Mouse (Mus musculus): ENCODE measurements around the gene Eif6.
"Not testable (repeated sequence)": the region's sequence is repeated elsewhere in the genome, so short reads cannot be mapped to it uniquely, and the experiment has no call there.

Eif6 gene

DNA sequence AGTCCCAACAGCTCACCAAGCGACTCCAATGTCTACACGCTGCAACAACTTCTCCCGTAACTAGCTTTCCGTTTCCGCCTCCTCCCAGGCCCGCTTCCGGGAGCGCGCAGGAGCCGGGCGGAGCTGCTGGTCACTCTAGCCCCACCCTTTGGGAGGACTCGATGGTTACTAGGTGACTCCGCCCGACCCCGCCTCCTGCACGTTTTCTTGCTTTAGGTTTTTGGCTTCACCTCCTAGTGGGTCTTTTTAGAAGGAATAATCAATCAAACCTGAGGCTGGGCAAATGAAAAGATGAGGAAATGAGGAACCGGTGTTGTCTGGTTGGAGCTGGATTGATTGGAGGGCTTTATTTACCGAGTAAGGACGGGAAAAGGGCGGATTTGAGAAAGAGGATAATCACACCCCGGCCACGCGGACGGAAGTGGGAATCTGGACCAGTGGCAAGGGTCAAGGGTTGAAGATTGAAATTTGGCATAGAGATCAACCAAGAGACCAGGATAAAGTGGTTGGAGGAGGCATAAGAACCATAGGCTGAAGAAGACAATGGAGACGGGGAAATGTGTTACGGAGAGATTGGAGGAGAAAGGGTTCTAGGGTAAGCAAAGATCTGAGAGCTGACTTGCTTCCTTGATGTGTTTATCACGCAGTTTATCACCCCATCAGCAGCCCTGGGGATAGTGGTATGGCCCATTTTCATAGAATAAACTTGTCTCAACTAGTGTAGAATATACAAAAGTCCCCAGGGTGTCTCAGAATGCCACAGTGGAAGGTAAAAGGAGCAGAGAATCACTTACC, at the start of gene Eif6:
TSS of gene Eif6 (minus strand) at position 296 of the 795 bp plus-strand sequence.
- peak; percentile 79 for DNase-seq

DNA sequence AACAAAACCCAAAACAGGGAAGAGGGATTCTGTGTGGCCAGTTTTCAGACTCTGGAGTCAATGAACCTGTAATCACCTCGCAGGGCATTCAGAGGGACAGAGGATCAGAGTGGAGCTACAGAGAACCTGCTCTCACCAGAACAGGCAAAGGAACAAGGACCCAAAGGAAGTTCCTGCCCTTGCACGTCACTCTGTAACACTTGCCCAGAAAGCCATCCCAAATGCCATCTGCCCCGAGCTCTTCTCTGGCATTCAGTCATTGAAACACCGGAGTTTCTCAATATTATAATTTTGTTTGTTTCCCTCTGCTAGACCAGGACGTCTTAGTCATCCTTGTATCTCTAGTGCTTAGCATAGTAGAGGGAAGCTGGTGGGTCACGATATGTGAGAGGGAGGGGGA, 46.9 kb upstream of the Eif6 start:
- DNase-seq: peak; percentile 27

DNA sequence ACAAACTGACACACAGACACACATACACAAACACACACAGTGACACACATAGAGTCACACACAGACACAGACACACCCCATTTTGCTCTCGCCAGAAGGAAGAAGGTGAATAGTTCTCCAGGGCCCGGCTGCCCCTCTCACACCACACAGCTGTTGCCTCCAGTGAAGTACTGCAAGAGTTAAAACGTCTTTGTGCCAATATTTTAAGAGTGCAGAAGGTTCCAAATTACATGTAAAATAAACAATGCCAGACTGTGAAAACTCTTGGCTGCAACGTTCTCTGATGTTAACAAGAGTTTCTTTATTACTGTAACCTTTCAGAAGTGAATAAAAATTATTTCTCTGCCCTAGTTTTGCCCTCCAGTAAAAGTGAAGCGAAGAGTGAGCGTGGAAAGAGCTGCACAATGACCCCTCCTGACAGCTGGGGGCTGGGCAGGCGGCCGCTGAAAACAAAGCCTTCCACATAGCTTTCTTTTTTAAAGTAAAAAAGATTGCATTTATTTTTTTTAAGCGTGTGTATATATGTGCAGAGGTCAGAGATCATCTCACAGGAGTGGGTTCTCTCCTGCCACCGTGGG, 46.3 kb upstream of the Eif6 start:
- no peak for DNase-seq

DNA sequence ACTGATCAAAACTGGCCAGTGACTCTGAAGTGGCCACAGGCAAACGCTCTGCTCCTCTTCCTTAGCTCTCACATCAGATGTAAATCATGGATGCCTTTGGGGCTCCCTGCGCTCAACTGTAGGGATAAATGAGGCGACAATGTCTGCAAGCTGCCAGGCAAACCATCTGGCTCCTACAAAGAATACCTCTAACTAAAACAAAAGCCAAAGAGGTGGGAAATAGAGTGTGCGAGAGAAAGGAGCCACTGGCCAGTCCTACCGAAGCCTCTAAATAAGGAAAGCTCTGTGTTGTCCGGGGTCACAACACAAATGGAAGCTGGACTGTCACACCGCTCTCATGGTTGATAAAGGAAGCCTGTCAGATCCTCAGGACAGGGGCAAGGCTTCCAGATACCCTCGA, 45.8 kb upstream of the Eif6 start:
- DNase-seq: peak; percentile 23

DNA sequence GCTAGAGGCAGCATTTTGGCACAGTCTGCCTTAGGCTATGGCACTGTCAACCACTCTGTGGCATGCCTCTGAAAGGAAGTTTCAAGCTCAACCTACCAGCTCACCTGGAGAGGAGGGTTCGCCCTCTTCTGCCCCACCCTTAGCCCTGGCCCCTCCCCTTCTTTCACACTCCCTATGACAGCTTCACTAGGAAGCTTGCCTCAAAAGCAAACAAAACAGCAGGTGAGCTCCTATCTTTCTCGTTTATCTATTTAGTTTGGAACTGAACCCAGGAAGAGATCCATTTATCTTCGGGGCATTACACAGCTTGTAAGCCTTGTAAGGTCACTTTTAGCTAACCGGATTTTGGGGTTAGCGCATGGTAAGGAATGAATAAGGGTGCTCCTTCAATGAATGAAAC, 43.0 kb upstream of the Eif6 start:
- no peak for DNase-seq

DNA sequence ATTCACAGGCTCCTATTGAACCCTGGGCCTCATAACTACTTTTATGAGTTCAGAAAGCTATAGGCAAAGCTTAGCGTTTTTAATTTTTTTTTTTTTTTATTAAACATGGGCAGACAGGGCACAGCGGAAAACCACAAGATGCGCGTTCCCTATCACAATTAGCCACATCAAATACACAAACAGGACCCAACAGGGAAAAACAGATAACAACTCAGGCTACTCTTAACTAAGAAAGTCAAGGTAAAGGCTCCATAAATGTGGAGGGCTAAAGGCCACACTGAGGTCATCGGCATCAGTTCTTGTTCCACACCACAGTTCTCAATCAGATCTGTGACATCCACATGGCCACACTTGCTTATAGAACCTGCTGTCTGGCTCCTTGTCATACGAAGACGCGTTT, 41.6 kb upstream of the Eif6 start:
- no peak for DNase-seq

DNA sequence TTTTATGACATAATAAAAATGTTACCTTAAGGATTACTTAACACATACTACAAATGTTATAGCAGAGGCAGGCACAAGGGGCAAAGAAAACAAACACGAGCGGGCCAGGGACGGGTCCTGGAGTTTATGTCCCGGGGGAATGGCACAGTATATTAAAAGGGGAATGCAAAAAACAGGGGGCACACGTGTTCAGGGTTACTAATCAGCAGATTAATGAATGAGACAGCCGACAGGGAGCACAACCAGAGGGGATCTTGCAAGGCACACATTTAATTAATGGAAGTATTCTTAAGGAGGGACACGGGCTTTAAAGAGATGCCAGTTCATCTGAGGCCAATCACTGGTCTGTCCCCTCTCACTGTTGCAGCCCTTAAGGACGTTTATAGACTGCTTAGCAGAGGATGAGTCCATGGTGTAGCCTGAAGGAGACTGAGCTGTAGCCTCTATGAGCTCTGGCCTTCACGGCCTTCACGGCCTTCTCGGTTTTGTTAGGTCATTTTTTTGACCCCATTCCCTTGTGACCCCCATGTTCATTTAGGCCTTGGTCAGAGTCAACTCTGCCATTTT, 36.7 kb upstream of the Eif6 start:
- DNase-seq: no peak

DNA sequence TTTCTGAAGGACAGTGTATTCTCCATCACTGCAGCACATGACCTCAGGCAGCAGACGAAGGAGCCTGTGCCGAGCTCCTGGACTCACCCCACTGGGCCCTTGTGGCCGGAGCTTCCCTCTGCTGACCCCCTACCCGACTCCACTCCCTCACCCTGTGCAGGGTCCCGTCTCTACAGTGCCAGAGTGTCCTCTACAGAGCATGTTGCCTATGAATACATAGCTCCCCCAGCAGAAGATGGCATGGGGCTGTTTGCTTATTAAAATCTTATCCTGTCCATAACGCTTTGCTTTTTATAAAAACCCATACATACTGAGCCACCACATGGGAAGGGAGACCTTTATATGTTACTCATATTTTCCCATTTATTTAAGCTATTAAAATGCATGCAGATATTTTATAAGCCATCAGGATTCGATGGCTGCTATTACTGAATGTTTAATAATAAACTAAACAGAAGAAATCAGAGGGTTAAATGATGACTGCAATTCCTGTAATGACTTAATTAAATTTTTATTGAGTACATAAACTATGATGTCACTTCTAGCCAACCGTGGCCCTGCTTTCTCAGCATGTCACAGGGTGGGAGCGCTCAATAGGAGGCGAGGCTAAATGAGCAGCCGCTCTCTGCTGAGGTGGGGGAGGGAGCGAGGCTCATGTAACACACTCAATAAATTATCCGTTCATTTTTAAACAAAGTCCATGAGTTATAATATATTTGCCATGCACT, 36.0 kb upstream of the Eif6 start:
- DNase-seq: no peak

DNA sequence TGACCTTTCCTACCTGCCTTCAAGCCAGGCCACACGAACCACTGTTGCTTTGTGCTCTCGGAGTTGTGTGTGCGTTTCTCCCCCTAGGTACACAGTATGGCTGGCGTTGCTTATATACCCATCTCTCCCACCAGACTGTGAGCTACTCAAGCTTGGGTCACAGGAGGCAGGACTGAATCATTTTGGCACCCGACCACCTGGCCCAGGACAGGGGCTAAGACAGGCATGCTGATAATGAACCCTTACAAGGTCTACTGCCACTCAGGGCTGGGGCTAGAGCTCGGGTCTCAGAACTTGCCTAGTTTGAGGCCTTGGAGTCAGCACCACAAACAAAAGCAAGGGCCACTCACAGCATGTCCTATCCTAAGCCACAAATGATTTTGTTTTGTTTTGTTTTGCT, 34.9 kb upstream of the Eif6 start:
- no peak for DNase-seq

DNA sequence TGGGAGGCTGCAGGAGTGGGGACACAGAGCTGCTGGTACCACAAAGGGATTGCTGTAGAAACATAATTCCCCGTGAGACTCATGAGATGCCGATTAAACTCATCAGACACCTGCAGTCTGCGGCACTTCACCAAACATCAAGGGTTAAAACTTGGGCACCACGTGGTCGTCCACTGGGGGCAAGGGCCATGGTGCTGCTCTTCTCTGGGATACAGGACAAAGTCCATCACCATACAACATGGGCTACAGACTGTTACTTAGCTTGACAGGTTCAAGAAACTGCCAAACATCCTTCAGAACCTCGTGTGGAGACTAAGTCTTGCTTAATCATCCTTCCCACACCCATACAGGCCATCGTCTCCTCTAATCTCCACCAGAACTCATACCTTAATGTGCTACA, 33.4 kb upstream of the Eif6 start:
- no peak for DNase-seq

DNA sequence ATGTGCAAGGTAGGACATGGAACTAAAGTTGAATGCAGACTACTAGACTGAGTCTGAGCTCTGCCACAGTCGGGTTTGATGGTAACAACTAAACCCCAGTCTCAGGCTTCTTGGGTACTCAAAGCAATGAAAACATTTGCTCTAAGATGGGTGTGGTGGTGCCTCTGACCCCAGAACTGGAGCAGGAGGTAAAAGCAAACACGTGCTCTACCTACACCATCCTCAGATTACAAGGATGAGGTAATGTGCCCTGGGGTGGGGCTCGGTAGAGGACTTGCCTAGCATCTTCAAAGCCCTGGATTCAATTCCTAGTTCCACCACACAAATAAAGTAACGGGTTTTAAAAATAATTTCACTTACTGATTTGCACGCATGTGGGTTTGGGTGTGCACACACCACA, 25.8 kb upstream of the Eif6 start:
- no peak for DNase-seq

DNA sequence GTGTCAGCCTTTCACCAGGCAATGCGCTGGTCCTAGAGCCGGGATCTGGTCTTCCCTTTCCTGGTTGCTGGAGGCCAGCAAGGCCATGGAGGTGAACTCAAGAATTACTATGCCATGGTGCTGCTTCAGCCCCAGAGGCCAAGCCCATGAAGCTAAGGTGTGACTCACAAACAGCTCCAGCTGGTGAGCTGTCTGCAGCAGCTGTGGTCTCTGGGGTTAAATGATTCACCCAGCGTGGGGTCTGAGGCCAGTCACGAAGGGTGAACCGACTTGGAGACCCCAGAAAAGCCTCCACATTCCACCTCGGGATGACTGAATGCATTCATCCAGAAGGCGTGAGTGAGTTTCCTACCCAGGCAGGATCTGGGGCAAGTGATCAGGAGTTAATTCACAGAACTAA, 23.4 kb upstream of the Eif6 start:
- no peak for DNase-seq

DNA sequence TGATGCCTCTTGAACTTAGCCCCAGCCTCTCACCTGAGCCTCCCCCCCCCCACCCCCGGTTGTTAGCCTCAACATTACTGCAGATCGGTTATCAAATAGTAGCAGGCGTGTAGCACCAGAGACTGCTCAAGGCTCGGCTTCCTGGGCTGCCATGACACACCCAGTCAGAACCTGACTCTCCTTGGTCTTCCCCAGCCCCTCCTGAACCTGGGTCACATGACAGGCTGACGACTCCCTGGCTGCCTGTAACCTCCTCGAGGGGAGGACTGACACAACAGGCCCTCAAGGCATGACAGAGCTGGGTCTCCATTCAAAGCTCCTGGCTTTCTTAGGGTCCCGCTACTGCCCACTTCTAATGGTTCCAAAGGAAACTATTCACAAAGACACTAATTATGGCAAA, 22.7 kb upstream of the Eif6 start:
- DNase-seq: no peak

DNA sequence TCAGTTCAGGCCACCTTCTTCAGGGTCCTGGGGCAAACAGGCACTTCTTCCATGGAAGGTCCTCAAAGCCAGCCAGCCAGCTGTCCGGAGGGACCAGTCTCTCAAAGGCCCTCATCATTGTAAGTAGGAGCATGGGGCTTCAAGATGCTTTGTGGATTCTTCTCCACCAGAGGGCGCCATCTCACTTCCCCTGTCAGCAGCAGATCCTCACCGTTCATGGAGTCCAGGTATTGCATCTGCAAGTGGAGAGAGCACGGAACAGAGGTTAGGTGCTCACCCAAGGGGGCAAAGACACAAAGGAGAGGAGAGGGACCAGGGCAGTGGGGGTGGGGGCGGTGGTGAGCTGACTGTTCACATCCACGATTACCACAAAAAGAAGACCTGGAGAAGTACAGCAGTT, 21.6 kb upstream of the Eif6 start:
- DNase-seq: peak; percentile 83

DNA sequence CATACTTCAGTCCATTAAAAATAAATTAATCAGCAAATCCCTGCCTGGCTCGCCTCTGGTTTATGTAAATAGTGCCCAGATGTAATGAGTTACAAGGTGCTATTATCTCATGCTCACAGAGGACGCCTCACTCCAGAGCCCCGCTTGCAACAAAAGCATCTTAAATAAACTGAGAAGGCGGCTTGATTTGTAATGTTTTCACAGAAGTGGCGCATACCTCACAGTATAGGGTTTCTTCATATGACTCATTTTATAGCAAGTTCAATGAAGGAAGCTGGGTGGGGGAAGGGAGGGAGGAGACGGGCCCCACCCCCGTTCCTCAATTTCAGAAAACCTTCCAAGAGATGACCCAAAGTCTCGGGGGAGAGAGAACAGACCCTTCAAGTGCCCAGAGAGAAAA, 20.2 kb upstream of the Eif6 start:
- DNase-seq: no peak

DNA sequence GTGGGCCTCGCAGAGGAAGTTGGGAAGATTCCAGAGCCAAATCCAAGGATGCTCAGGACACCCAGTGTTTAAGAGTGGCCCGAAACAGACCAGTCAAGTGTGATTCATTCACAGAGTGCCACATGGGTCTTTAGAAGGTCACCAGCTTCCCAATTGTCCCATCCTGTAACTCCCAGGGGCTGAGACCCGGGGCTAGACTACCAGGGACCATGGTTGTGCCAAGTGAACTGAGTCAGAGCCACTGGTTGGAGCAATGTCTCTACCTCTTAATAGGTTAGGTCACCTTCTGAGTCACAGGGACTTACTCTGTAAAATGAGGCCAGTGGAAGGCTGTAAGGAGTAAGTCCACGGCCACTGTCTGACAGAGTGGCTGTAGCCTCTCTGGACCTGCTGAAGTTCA, 12.2 kb upstream of the Eif6 start:
- DNase-seq: no peak

DNA sequence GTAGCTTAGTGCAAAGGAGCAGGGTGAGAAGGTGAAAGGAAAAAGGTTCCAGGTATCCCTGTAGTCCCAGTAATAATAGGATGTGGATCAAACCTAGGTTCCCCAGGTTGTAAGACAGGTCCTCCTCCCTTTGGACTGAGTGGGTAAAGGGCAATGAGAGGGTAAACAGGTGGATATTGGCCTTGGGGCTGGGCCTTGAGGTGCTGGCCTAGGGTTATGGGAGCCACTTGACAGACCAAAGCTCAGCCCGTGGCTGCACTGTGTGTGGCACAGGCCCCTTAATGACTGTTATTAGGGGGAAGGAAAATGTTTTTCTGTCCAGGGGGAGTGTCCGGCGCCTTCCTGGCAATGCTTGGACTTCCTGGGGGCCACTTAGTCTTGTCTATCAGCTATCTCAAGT, 11.2 kb upstream of the Eif6 start:
- DNase-seq: no peak

DNA sequence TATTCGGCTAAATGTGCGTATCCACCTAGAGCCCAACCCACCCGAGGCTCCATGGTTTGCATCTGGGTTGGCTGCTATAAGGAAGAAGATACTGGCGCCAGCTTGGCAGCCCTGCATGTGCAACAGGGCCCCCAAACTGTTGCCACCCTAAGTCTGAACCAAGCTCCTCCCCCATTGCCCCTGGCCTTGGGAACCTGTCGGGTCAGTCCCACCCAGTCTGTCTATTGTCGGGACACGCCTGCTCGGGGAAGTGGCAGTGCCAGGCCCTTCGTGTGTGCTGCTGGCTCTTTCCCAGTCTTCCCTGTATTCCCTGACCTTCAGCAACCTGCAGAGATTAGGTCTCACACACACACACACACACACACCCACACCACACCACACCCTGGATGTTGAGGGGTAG, 8.0 kb upstream of the Eif6 start, which contains the start of gene Fam83c:
TSS of gene Fam83c (minus strand) at position 123 of the 400 bp plus-strand sequence.
- no peak for DNase-seq

DNA sequence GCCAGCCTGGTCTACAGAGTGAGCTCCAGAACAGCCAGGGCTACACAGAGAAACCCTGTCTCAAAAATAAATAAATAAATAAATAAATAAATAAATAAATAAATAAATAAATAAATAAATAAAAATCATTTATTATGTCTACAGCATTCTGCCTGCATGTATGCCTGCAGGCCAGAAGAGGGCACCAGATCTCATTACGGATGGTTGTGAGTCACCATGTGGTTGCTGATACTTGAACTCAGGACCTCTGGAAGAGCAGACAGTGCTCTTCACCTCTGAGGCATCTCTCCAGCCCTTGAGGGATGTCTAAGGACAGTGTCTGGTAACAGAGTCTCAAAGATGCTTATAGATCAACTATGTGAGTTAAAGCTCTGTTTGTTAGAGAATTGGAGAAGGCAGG, 5.4 kb upstream of the Eif6 start:
- DNase-seq: not testable (repeated sequence)

DNA sequence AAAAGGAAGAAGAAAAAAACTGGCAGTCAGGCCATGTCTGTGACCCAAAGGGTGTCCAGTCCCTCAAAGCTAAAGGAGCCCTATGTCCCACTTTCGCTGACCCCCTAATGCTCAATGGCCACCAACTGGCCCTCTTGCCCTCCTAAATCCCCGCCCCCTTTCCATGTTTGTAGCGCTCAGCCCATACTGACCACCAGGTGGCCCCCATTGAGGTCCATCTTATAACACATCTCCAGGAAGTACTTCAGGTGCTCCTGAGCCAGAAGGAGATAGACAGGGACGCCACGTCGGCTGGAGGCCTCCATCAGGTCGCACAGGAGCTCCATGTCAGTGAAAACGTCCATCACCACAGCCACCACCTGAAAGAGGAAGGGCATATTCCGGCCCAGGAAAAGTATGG, 4.6 kb upstream of the Eif6 start:
- no peak for DNase-seq

DNA sequence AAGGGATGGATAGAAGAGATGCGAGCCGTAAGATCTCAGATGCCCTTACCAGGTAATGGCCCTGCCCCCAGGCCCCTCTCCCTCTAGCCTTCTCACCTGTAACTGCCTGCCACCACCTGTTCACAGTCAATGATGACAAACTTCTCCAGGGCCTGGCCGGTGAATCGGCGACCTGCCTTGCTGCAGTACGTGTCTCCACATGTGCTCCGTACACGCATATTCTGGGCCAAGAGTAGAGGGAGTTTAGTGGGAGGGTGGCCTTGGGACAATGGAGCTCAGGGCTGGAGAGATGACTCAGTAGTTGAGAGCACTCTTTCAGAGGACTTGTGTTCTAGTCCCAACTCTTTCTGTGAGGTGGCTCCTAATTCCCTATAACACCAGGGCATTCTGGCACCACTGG, 4.1 kb upstream of the Eif6 start:
- DNase-seq: no peak

DNA sequence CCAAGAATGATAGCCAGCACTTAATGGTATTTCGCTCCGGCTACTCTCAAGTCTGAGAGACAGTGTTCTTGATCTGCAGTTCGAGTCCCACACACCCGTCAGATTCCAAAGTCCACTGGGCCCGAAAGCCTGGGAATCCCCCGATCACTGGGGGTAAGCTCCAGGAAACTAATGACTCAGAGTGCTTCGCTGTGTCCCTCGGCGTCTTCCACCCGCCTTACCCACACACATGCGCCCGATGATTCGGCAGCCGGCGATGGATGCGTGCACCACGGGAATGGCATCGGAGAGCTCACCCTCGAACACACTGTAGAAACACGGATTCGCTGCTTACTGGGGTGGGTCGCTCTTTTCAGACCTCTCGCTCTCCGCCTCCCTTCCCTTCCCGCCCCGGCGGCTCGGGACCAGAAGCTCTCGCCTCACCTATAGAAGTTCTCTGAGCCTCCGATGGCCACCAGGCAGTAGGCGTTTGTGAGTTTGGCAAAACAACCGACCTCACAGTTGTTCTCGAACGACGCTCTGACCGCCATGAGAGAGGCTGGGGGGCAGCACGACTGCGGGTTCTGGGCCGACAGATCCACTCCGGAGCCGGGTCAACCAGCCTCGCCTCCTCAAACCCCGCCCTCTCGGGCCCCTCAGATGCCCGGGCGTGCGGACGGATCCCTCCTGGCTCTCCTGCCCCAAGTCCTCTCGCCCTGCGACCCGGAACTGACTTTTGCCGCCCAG, 658 bp downstream of the Eif6 start:
- DNase-seq: peak; percentile 22

DNA sequence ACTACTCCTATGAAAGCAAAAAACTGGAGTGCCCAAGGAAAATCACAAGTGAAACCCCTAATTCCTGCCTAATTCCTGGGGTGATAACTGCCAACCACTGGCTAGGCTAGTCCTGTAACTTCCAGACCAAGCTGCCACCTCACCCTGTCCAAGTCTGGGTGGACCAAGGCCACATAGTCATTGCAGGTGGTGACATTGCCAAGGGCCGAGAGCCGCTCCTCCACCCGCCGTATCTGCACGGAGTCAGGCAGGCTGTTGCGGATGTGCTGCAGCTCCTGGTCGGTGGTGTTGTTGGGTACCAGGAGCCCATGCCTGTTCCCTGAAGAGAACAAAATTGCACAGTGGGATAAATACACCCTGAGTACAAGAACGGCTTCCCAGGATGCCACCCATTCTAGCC, 3.0 kb downstream of the Eif6 start:
- DNase-seq: no peak

Measured in cerebellum, adult 8-10 months (tissue).